Mouse (Mus musculus) liver, adult 2 months (tissue): ENCODE data around the gene Prpsap1. TPM values are rescaled to one million over a fixed set of nuclear protein-coding genes. Genes with fewer than 3 reads are reported as not detected.
A peak's percentile ranks its signal among the peaks of the same experiment; 100 is the strongest.

Experiments
- DNase-seq: peaks from one replicate; pipeline ENCODE4 v3.0.0-alpha.2; 2011; ENCODE audit warnings: low read depth, low spot score; ENCODE audit errors: extremely low read depth
- H3K27ac ChIP-seq: fragments of 200-500 bp; replicated peaks from 2 replicates; pipeline ENCODE4 v1.5.1; 2012; ENCODE audit warnings: low read depth, mild to moderate bottlenecking, control low read depth, inconsistent platforms, low read length; ENCODE audit not compliant: insufficient read depth
- H3K27me3 ChIP-seq: fragments of 200-500 bp; 2 replicates; pipeline ENCODE4 v1.6.1; 2012; ENCODE audit warnings: mild to moderate bottlenecking, moderate library complexity, low read length, inconsistent platforms; ENCODE audit not compliant: control insufficient read depth, insufficient read depth
- H3K36me3 ChIP-seq: fragments of 200-500 bp; 2 replicates; pipeline ENCODE4 v1.6.1; 2012; ENCODE audit warnings: low read length, inconsistent platforms; ENCODE audit not compliant: control insufficient read depth, insufficient read depth
- H3K4me1 ChIP-seq: fragments of 200-500 bp; 2 replicates; pipeline ENCODE4 v1.6.1; 2011; ENCODE audit warnings: low read length; ENCODE audit not compliant: control insufficient read depth, insufficient read depth
- H3K4me3 ChIP-seq: fragments of 200-500 bp; 2 replicates; pipeline ENCODE4 v1.5.1; 2011; ENCODE audit warnings: low read depth, mild to moderate bottlenecking, control low read depth, low read length, moderate library complexity; ENCODE audit not compliant: insufficient read depth
- H3K79me2 ChIP-seq: fragments of 200-500 bp; 2 replicates; pipeline ENCODE4 v1.6.1; 2012; ENCODE audit warnings: inconsistent platforms, mild to moderate bottlenecking, low read length, moderate library complexity; ENCODE audit not compliant: control insufficient read depth, insufficient read depth
- H3K9ac ChIP-seq: fragments of 200-500 bp; 2 replicates; pipeline ENCODE4 v1.6.1; 2012; ENCODE audit warnings: low read depth, mild to moderate bottlenecking, control low read depth, inconsistent platforms, low read length
- CTCF ChIP-seq: fragments of 200-500 bp; IDR thresholded peaks from 2 replicates; pipeline ENCODE4 v1.5.1; 2011; ENCODE audit warnings: low read depth, low read length, control low read depth
- POLR2A ChIP-seq: fragments of 200-500 bp; IDR thresholded peaks from 2 replicates; pipeline ENCODE4 v1.6.1; 2011; ENCODE audit warnings: low read length, control low read depth; ENCODE audit not compliant: insufficient read depth; ENCODE audit errors: extremely low read depth
- WGBS: fragments of 180-500 bp; shearing (Covaris S2); methylation state at CpG from one replicate; pipeline ENCODE4 v1.1.7; 2018; 5-methylcytosine and 5-hydroxymethylcytosine counted together
- polyA plus RNA-seq: library from polyadenylated mRNA; depleted of rRNA; stranded (reverse); fragments of >200 nt; gene quantifications from 2 replicates; pipeline ENCODE4 v1.2.3, GENCODE M21; 2012
- total RNA-seq: library from RNA; depleted of rRNA; stranded (reverse); fragments of >200 nt; gene quantifications from 2 replicates; pipeline ENCODE4 v1.2.3, GENCODE M21; 2014

The Prpsap1 gene
- total and polyA plus RNA-seq, 2 experiments, result 37.7 to 72.8 TPM

DNA sequence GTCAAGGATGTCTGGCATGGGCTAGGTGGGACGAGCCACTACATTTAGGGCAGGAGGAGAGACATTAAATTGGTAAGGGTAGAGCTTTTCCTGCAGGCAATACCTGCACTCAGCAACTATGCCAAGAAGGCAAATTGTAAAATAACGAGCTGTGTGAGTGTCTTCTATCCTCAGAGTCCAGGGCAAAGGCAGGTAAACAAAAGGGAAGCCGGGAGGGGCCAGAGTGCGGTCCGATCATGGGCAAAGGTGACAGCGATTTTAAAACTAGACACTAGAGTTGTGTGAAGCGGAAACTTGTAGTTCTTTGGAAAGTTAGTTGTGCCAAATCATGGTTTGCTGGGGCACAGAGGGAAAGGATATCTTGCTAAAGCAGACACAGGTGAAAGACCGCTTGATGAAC lies 9.7 kb downstream of the Prpsap1 start:
- H3K36me3 ChIP-seq, result peaks cover 41% of the 10 kb centered on the region
- 27% methylated on average over 8 of the region's 8 CpGs for WGBS

DNA sequence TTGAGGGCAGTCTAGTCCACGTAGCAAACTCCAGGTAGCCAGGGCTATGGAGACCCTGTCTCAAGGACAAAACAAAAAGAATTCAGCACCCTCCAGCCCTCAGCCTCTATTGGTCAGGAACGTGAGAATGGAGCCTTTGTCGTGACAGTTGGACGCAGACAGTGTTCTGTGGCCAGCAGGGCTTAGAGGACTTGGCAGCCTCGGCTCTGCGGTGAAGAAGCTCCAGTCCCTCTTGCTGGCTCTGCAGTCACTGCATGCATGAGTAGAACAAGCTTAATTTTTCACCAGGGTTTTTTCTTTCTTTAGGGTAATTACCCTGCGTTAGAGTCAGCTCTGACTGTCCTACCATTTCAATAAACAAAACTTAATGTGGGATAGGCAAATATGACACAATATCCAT lies 12.2 kb downstream of the Prpsap1 start:
- WGBS, result 83% methylated on average over 7 of the region's 7 CpGs
- Histone ChIP-seq H3K27ac (no peak overlapping the region), H3K4me3 (no peak overlapping the region), H3K4me1 (peaks cover 42% of the 10 kb centered on the region), H3K9ac (no peak overlapping the region), H3K79me2 (peaks cover 18% of the 10 kb centered on the region; the same call in 1 of the 2 replicates), H3K36me3 (peaks cover 57% of the 10 kb centered on the region), H3K27me3 (no peaks in the 10 kb centered on the region)
- DNase-seq, result no peak
- TF ChIP-seq CTCF (no peak), POLR2A (no peak)

More for the DNA sequence above, 9.7 kb downstream of the Prpsap1 start:
- Histone ChIP-seq H3K9ac (peak overlapping the region; percentile 41; the same call in 1 of the 2 replicates), H3K4me3 (no peak overlapping the region), H3K79me2 (peaks cover 27% of the 10 kb centered on the region; the same call in 1 of the 2 replicates), H3K4me1 (peaks cover 27% of the 10 kb centered on the region), H3K27me3 (no peaks in the 10 kb centered on the region), H3K27ac (peak overlapping the region; percentile 91)
- DNase-seq, result peak; percentile 94
- TF ChIP-seq CTCF, result no peak
- TF ChIP-seq POLR2A, result no peak

DNA sequence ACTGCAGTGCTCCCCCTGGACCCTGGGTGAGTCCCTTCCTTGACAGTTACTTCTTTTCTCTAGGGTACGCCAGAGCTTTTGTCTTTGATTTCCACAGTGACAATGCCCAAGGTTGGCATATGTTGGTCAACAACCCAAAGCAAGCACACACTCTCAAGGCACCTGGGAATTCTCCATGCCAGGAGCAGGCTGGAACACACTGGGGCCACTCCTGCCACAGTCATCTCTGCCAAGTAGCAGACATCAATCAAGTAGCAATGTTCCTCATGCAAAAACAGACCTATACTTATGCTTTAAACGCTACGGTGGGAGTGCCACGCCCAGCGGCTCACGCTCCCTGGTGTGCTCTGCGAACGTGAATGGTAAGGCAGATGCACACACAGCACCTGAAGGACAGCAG lies 13.0 kb downstream of the Prpsap1 start:
- peaks cover 17% of the 10 kb centered on the region; the same call in 1 of the 2 replicates for H3K79me2 ChIP-seq
- no peak for DNase-seq
- H3K27ac ChIP-seq, result no peak overlapping the region
- H3K4me3 ChIP-seq, result no peak overlapping the region
- WGBS, result 94% methylated on average over 8 of the region's 8 CpGs
- H3K27me3 ChIP-seq, result no peaks in the 10 kb centered on the region
- TF ChIP-seq CTCF (no peak), POLR2A (no peak)
- H3K4me1 ChIP-seq, result peaks cover 46% of the 10 kb centered on the region
- no peak overlapping the region for H3K9ac ChIP-seq
- H3K36me3 ChIP-seq, result peaks cover 54% of the 10 kb centered on the region

DNA sequence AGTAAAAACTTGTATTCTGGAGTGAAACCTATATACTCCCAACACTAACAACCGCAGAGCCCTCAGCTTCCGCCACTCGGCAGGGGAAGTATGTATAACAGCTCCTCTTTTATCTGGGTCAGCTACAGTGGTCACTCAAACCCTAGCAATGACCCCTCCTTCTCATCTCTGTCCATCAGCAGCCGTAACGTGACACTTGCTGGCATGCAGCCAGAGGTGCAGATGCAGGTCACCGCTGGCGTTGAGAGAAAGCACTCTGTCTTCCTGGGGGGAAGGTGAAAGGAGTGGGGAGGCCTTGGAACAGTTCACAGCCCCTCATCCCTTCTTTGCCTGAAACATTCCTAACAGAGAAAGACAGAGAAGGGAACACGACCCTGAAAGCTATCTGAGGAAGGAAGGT lies 14.2 kb downstream of the Prpsap1 start:
- H3K4me3 ChIP-seq, result no peak overlapping the region
- no peak overlapping the region for H3K9ac ChIP-seq
- peaks cover 16% of the 10 kb centered on the region; the same call in 1 of the 2 replicates for H3K79me2 ChIP-seq
- H3K27me3 ChIP-seq, result no peaks in the 10 kb centered on the region
- H3K4me1 ChIP-seq, result peaks cover 44% of the 10 kb centered on the region
- no peak for DNase-seq
- H3K36me3 ChIP-seq, result peaks cover 57% of the 10 kb centered on the region
- WGBS, result 39% methylated on average over 8 of the region's 8 CpGs
- TF ChIP-seq CTCF (no peak), POLR2A (no peak)
- H3K27ac ChIP-seq, result no peak overlapping the region

DNA sequence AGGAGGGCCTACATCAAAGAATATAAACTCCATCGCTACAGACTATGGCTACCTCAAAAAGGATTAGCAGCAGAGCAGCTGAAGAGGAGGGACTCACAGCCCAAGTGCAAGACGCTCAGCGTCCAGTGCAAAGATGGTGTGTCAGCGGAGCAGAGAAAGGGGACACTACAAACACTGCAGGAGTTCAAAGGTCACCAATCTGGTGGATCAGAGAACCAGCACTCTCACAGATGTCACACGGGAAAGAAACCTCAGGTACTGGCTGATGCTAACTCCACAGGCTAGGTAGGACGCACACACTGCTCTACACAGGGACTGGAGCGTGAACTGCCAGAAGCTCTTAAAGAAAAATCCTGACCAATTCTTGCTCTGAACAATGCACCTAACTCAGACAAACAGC lies 15.0 kb downstream of the Prpsap1 start:
- Histone ChIP-seq H3K79me2 (peaks cover 16% of the 10 kb centered on the region; the same call in 1 of the 2 replicates), H3K36me3 (peaks cover 57% of the 10 kb centered on the region), H3K27ac (peak overlapping the region; percentile 18; the same call in 1 of the 2 replicates), H3K9ac (no peak overlapping the region), H3K4me1 (peaks cover 40% of the 10 kb centered on the region), H3K4me3 (no peak overlapping the region), H3K27me3 (no peaks in the 10 kb centered on the region)
- 62% methylated on average over 7 of the region's 7 CpGs for WGBS
- DNase-seq, result peak; percentile 51
- TF ChIP-seq CTCF (no peak), POLR2A (no peak)

DNA sequence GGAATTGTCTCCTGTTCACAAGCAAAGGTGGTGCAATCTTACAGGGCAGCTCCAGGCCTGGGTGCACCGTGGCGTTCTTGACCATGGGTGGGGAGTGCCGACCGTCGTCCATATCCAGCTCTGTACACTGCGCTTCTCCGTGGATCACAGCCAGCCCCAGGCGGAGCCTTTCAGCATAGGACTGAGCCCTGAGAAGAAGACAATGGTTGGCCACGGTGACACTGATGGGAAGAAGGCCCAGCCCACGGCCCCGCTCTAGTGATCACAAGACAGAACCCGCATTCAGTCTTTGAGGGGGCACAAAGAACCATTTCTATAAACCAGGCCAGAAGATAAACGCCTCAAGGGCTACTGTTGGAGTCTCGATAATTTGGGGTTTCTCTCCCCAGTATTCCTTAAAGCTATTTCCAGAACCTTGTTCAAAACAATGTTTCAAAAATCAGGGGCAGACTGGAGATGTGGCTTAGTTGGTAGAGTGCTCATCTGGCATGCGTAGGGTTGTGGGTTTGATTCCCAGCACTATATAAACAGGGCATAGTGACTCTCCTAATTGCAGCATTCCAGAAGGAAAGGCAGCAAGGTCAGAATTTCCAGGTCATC lies 16.7 kb downstream of the Prpsap1 start:
- WGBS, result 61% methylated on average over 15 of the region's 15 CpGs
- H3K27ac ChIP-seq, result peak overlapping the region; percentile 81
- TF ChIP-seq CTCF, result no peak
- no peak for TF ChIP-seq POLR2A
- H3K9ac ChIP-seq, result no peak overlapping the region
- no peak overlapping the region for H3K4me3 ChIP-seq
- H3K4me1 ChIP-seq, result peaks cover 33% of the 10 kb centered on the region
- H3K36me3 ChIP-seq, result peaks cover 58% of the 10 kb centered on the region
- H3K79me2 ChIP-seq, result peaks cover 11% of the 10 kb centered on the region; the same call in 1 of the 2 replicates
- H3K27me3 ChIP-seq, result no peaks in the 10 kb centered on the region
- DNase-seq, result no peak
